Mouse (Mus musculus): Measurements from ENCODE around the gene Ptrh1. TPM values are rescaled to one million over a fixed set of nuclear protein-coding genes. Genes with fewer than 3 reads are reported as not detected.

Ptrh1 gene
- polyA plus RNA-seq, 1 experiment: 83.9 TPM

DNA sequence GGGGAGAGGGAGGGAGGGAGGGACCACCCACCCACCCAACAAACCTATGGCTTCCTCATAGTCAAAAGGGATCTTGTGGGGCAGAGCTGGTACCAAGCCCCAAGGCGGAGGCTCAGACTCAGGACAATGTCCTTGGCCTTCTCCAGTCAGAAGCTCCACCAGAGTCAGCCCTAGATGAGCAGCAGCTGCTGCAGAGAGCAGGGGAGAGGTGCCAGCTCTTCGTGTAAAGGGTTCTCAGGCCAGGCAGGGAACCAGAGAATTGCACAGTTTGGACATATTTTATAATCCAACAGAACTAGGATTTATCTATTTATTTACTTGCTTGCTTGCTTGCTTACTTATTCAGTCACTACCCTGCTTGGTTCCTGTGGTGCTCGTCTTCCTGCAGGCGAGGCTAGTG lies 36.3 kb upstream of the Ptrh1 start:
- no peak for TF ChIP-seq MAX (IDR thresholded peaks at IDR 0.05)
- TF ChIP-seq MYOG (IDR thresholded peaks at IDR 0.05; ENCODE audit: control insufficient read depth, extremely low read depth, insufficient read length): no peak
- no peak for TF ChIP-seq USF1 (IDR thresholded peaks at IDR 0.05; ENCODE audit: low read depth)
- no peak for TF ChIP-seq FOSL1 (IDR thresholded peaks at IDR 0.05; ENCODE audit: insufficient read depth, low read length, poor library complexity, severe bottlenecking)
- no peak for TF ChIP-seq MYOD1 (IDR thresholded peaks at IDR 0.05; ENCODE audit: control insufficient read depth, insufficient read length, low read depth)
- no peak for TF ChIP-seq CTCF (IDR thresholded peaks at IDR 0.05; ENCODE audit: control insufficient read depth, insufficient read depth, insufficient read length)
- TF ChIP-seq CEBPB (IDR thresholded peaks at IDR 0.05; ENCODE audit: low read depth): no peak
- Histone ChIP-seq H3K36me3 (ENCODE audit: control insufficient read depth, insufficient read depth) (no peaks in the 10 kb centered on the region), H3K79me2 (ENCODE audit: control insufficient read depth, insufficient read depth) (no peaks in the 10 kb centered on the region), H3K4me3 (ENCODE audit: insufficient read depth, poor library complexity, severe bottlenecking) (no peak overlapping the region), H3K27me3 (ENCODE audit: control insufficient read depth, insufficient read depth, insufficient read length) (peaks cover 38% of the 10 kb centered on the region), H3K79me3 (ENCODE audit: low read depth) (no peaks in the 10 kb centered on the region), H3ac (ENCODE audit: control insufficient read depth, insufficient read length, low read depth) (no peak overlapping the region)

DNA sequence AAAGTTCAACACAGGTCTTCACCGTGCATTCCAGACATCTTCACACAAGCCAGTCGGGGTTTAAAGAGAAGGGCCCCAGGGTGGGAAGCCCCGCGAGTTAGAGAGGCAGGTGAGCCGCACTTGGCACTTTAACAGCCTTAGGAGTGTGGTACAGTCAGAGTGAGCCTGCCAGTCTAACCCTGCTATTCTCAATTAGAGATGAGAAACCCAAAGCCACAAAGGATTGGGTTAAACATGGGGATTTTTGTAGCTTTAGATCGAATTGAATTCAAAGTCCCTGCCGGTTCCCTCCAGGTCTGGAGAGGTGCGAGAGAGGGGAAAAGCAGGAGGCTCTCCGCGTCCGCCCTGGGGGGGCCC lies 34.7 kb upstream of the Ptrh1 start, which contains the start of gene 6330409D20Rik:
TSS of gene 6330409D20Rik (minus strand) at position 101 of the 357 bp plus-strand sequence.
- H3K4me3 ChIP-seq (ENCODE audit: insufficient read depth, poor library complexity, severe bottlenecking): no peak within 1 kb of the TSS
- no peak within 1 kb of the TSS for H3ac ChIP-seq (ENCODE audit: control insufficient read depth, insufficient read length, low read depth)
- no peaks in the 10 kb centered on the region for H3K79me2 ChIP-seq (ENCODE audit: control insufficient read depth, insufficient read depth)
- peaks cover 51% of the 10 kb centered on the region for H3K27me3 ChIP-seq (ENCODE audit: control insufficient read depth, insufficient read depth, insufficient read length)
- H3K79me3 ChIP-seq (ENCODE audit: low read depth): no peaks in the 10 kb centered on the region
- TF ChIP-seq FOSL1 (IDR thresholded peaks at IDR 0.05; ENCODE audit: insufficient read depth, low read length, poor library complexity, severe bottlenecking) (no peak), USF1 (IDR thresholded peaks at IDR 0.05; ENCODE audit: low read depth) (no peak), MYOD1 (IDR thresholded peaks at IDR 0.05; ENCODE audit: control insufficient read depth, insufficient read length, low read depth) (no peak), MAX (IDR thresholded peaks at IDR 0.05) (no peak), CEBPB (IDR thresholded peaks at IDR 0.05; ENCODE audit: low read depth) (no peak), CTCF (IDR thresholded peaks at IDR 0.05; ENCODE audit: control insufficient read depth, insufficient read depth, insufficient read length) (no peak), MYOG (IDR thresholded peaks at IDR 0.05; ENCODE audit: control insufficient read depth, extremely low read depth, insufficient read length) (no peak)
- H3K36me3 ChIP-seq (ENCODE audit: control insufficient read depth, insufficient read depth): no peaks in the 10 kb centered on the region

GRCm38 (mm10) chr2:32741273-32742172 lies 34.1 kb upstream of the Ptrh1 start:
- Histone ChIP-seq H3K27me3 (ENCODE audit: control insufficient read depth, insufficient read depth, insufficient read length) (peaks cover 57% of the 10 kb centered on the region), H3K36me3 (ENCODE audit: control insufficient read depth, insufficient read depth) (no peaks in the 10 kb centered on the region), H3ac (ENCODE audit: control insufficient read depth, insufficient read length, low read depth) (no peak overlapping the region), H3K79me3 (ENCODE audit: low read depth) (no peaks in the 10 kb centered on the region), H3K79me2 (ENCODE audit: control insufficient read depth, insufficient read depth) (no peaks in the 10 kb centered on the region), H3K4me3 (ENCODE audit: insufficient read depth, poor library complexity, severe bottlenecking) (no peak overlapping the region)
- TF ChIP-seq CEBPB (IDR thresholded peaks at IDR 0.05; ENCODE audit: low read depth) (no peak), MAX (IDR thresholded peaks at IDR 0.05) (no peak), CTCF (IDR thresholded peaks at IDR 0.05; ENCODE audit: control insufficient read depth, insufficient read depth, insufficient read length) (no peak), FOSL1 (IDR thresholded peaks at IDR 0.05; ENCODE audit: insufficient read depth, low read length, poor library complexity, severe bottlenecking) (no peak), MYOD1 (IDR thresholded peaks at IDR 0.05; ENCODE audit: control insufficient read depth, insufficient read length, low read depth) (no peak), USF1 (IDR thresholded peaks at IDR 0.05; ENCODE audit: low read depth) (no peak), MYOG (IDR thresholded peaks at IDR 0.05; ENCODE audit: control insufficient read depth, extremely low read depth, insufficient read length) (no peak)

DNA sequence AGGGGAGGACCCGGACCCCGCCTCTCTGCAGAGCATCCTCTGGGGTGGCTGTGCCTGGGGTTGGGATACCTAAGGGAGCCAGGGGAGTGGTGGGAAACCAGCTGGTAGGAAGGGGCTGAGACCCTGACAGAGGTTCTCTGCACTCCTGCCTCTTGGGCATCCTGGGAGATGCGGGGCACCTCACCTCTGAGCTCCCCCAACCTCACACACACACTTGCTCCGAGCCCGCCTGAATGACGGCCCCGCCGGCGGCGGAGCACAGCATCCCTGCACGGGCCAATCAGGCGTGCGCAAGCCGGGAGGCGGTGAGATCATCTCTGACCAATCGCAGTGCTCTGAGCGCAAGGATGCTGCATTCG lies 33.4 kb upstream of the Ptrh1 start:
- peaks cover 64% of the 10 kb centered on the region for H3K27me3 ChIP-seq (ENCODE audit: control insufficient read depth, insufficient read depth, insufficient read length)
- no peak overlapping the region for H3K4me3 ChIP-seq (ENCODE audit: insufficient read depth, poor library complexity, severe bottlenecking)
- H3K79me2 ChIP-seq (ENCODE audit: control insufficient read depth, insufficient read depth): no peaks in the 10 kb centered on the region
- TF ChIP-seq MYOG (IDR thresholded peaks at IDR 0.05; ENCODE audit: control insufficient read depth, extremely low read depth, insufficient read length) (no peak), FOSL1 (IDR thresholded peaks at IDR 0.05; ENCODE audit: insufficient read depth, low read length, poor library complexity, severe bottlenecking) (no peak), CEBPB (IDR thresholded peaks at IDR 0.05; ENCODE audit: low read depth) (no peak), USF1 (IDR thresholded peaks at IDR 0.05; ENCODE audit: low read depth) (no peak)
- no peaks in the 10 kb centered on the region for H3K36me3 ChIP-seq (ENCODE audit: control insufficient read depth, insufficient read depth)
- H3K79me3 ChIP-seq (ENCODE audit: low read depth): no peaks in the 10 kb centered on the region
- H3ac ChIP-seq (ENCODE audit: control insufficient read depth, insufficient read length, low read depth): no peak overlapping the region

DNA sequence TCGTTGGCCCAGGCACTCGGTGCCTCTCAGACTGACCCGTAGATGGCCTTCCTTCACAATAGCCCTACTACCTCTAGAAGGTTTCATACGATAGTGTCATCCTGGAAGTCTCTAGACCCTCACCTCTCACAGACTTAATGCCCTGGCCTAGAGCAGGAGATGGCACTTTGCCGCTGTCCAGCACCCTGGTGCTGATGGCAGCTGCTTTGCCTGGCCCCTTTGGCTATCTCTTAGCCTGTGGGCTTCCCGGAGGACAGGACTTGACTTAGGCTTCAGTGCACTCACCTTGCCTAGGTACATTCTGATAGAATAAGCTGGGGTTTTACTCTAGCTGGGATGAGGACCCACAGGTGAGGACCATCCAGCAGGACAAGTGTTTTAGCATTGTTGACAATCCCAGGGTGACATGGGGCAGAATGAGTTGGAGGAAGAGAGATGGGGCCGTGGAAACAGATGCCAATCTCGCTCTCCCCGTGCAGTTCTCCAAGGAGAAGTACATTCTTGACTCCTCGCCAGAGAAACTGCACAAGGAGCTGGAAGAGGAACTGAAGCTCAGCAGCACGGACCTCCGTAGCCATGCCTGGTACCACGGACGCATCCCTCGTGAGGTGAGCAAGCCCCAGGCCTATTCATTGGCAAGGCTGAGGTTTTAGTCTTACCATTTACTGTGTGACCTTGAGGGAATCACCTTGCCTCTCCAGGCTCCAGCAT lies 31.2 kb upstream of the Ptrh1 start:
- H3K79me2 ChIP-seq (ENCODE audit: control insufficient read depth, insufficient read depth): no peaks in the 10 kb centered on the region
- no peak overlapping the region for H3ac ChIP-seq (ENCODE audit: control insufficient read depth, insufficient read length, low read depth)
- no peaks in the 10 kb centered on the region for H3K79me3 ChIP-seq (ENCODE audit: low read depth)
- no peaks in the 10 kb centered on the region for H3K36me3 ChIP-seq (ENCODE audit: control insufficient read depth, insufficient read depth)
- TF ChIP-seq MYOG (IDR thresholded peaks at IDR 0.05; ENCODE audit: control insufficient read depth, extremely low read depth, insufficient read length) (no peak), USF1 (IDR thresholded peaks at IDR 0.05; ENCODE audit: low read depth) (no peak), CTCF (IDR thresholded peaks at IDR 0.05; ENCODE audit: control insufficient read depth, insufficient read depth, insufficient read length) (no peak), MYOD1 (IDR thresholded peaks at IDR 0.05; ENCODE audit: control insufficient read depth, insufficient read length, low read depth) (no peak), CEBPB (IDR thresholded peaks at IDR 0.05; ENCODE audit: low read depth) (no peak), FOSL1 (IDR thresholded peaks at IDR 0.05; ENCODE audit: insufficient read depth, low read length, poor library complexity, severe bottlenecking) (no peak), MAX (IDR thresholded peaks at IDR 0.05) (no peak)
- H3K4me3 ChIP-seq (ENCODE audit: insufficient read depth, poor library complexity, severe bottlenecking): no peak overlapping the region
- H3K27me3 ChIP-seq (ENCODE audit: control insufficient read depth, insufficient read depth, insufficient read length): peaks cover 66% of the 10 kb centered on the region
